Mouse (Mus musculus) macrophage (primary cell): ENCODE data around the gene Cavin3. TPM values are rescaled to one million over a fixed set of nuclear protein-coding genes. Genes with fewer than 3 reads are reported as not detected.
"Not testable (repeated sequence)": the region's sequence is repeated elsewhere in the genome, so short reads cannot be mapped to it uniquely, and the experiment has no call there.

ENCODE experiments used
- H3K27ac ChIP-seq: fragments of 350-480 bp; formaldehyde crosslinking; 2 replicates; pipeline ENCODE4 v1.9.0; 2021
- H3K36me3 ChIP-seq: fragments of 350-480 bp; formaldehyde crosslinking; 2 replicates; pipeline ENCODE4 v1.9.0; 2021; ENCODE audit errors: inconsistent target
- H3K4me3 ChIP-seq: fragments of 350-480 bp; formaldehyde crosslinking; 2 replicates; pipeline ENCODE4 v1.9.0; 2021; ENCODE audit errors: inconsistent target
- H3K79me2 ChIP-seq: fragments of 350-480 bp; formaldehyde crosslinking; 2 replicates; pipeline ENCODE4 v1.9.0; 2021; ENCODE audit errors: inconsistent target
- WGBS: methylation state at CpG from one replicate; pipeline ENCODE4 v1.1.7; 2026; ENCODE audit warnings: inconsistent platforms; ENCODE audit not compliant: missing documents; 5-methylcytosine and 5-hydroxymethylcytosine counted together
- polyA plus RNA-seq: library from polyadenylated mRNA; stranded (reverse); fragments of 250-400 nt; gene quantifications from 3 replicates; pipeline ENCODE4 v1.2.4, GENCODE M21; 2018; ENCODE audit warnings: inconsistent platforms

Cavin3 gene
- polyA plus RNA-seq, 1 experiment from 2014 or later: not detected

GRCm38 (mm10) chr7:105474771-105475315 lies 7.3 kb downstream of the Cavin3 start:
- WGBS: 94% methylated on average over 4 of the region's 4 CpGs
- Histone ChIP-seq H3K36me3 (no peaks in the 10 kb centered on the region), H3K27ac (no peak overlapping the region), H3K79me2 (no peaks in the 10 kb centered on the region), H3K4me3 (no peak overlapping the region)

- no peaks in the 10 kb centered on the region for H3K79me2 ChIP-seq
- WGBS: 94% methylated on average over 1 of the region's 1 CpGs
- H3K36me3 ChIP-seq: no peaks in the 10 kb centered on the region
- no peak overlapping the region for H3K27ac ChIP-seq
- no peak overlapping the region for H3K4me3 ChIP-seq
Measured at GRCm38 (mm10) chr7:105472607-105473006, 9.5 kb downstream of the Cavin3 start.

GRCm38 (mm10) chr7:105465505-105465904 lies 16.6 kb downstream of the Cavin3 start:
- H3K79me2 ChIP-seq, H3K4me3 ChIP-seq, H3K27ac ChIP-seq, H3K36me3 ChIP-seq: not testable (repeated sequence)
- WGBS: 83% methylated on average over 5 of the region's 5 CpGs

GRCm38 (mm10) chr7:105458546-105458945 lies 23.6 kb downstream of the Cavin3 start:
- no peaks in the 10 kb centered on the region for H3K36me3 ChIP-seq

GRCm38 (mm10) chr7:105453345-105453744 lies 28.8 kb downstream of the Cavin3 start:
- H3K27ac ChIP-seq, H3K79me2 ChIP-seq, H3K4me3 ChIP-seq, H3K36me3 ChIP-seq: not testable (repeated sequence)
- WGBS: 96% methylated on average over 3 of the region's 4 CpGs

More at GRCm38 (mm10) chr7:105458546-105458945, 23.6 kb downstream of the Cavin3 start:
- no peak overlapping the region for H3K4me3 ChIP-seq
- no peak overlapping the region for H3K27ac ChIP-seq
- no peaks in the 10 kb centered on the region for H3K79me2 ChIP-seq

GRCm38 (mm10) chr7:105445076-105445475 lies 37.0 kb downstream of the Cavin3 start:
- 82% methylated on average over 3 of the region's 3 CpGs for WGBS
- H3K79me2 ChIP-seq: no peaks in the 10 kb centered on the region

GRCm38 (mm10) chr7:105441426-105441825 lies 40.7 kb downstream of the Cavin3 start:
- no peak overlapping the region for H3K4me3 ChIP-seq
- WGBS: 73% methylated on average over 4 of the region's 4 CpGs
- no peaks in the 10 kb centered on the region for H3K36me3 ChIP-seq
- no peak overlapping the region for H3K27ac ChIP-seq
- H3K79me2 ChIP-seq: no peaks in the 10 kb centered on the region

More at GRCm38 (mm10) chr7:105445076-105445475, 37.0 kb downstream of the Cavin3 start:
- no peaks in the 10 kb centered on the region for H3K36me3 ChIP-seq
- no peak overlapping the region for H3K4me3 ChIP-seq
- H3K27ac ChIP-seq: no peak overlapping the region

- H3K4me3 ChIP-seq: no peak overlapping the region
- no peaks in the 10 kb centered on the region for H3K79me2 ChIP-seq
- H3K27ac ChIP-seq: no peak overlapping the region
- WGBS: 95% methylated on average over 7 of the region's 7 CpGs
- H3K36me3 ChIP-seq: no peaks in the 10 kb centered on the region
Measured at GRCm38 (mm10) chr7:105437979-105438772, 43.9 kb downstream of the Cavin3 start.

GRCm38 (mm10) chr7:105434798-105435197 lies 47.3 kb downstream of the Cavin3 start:
- Histone ChIP-seq H3K79me2 (no peaks in the 10 kb centered on the region), H3K36me3 (no peaks in the 10 kb centered on the region), H3K27ac (no peak overlapping the region), H3K4me3 (no peak overlapping the region)
- 95% methylated on average over 22 of the region's 22 CpGs for WGBS

- Histone ChIP-seq H3K4me3 (no peak overlapping the region), H3K27ac (no peak overlapping the region)
- WGBS: 83% methylated on average over 17 of the region's 17 CpGs
Measured at GRCm38 (mm10) chr7:105433859-105434258, 48.2 kb downstream of the Cavin3 start.

GRCm38 (mm10) chr7:105432058-105432457 lies 50.0 kb downstream of the Cavin3 start:
- Histone ChIP-seq H3K4me3 (no peak overlapping the region), H3K27ac (no peak overlapping the region), H3K36me3 (no peaks in the 10 kb centered on the region), H3K79me2 (no peaks in the 10 kb centered on the region)
- 80% methylated on average over 1 of the region's 1 CpGs for WGBS

More at GRCm38 (mm10) chr7:105433859-105434258, 48.2 kb downstream of the Cavin3 start:
- Histone ChIP-seq H3K79me2 (no peaks in the 10 kb centered on the region), H3K36me3 (no peaks in the 10 kb centered on the region)

Other genes starting within 250 kb of the Cavin3 start
- not detected in 3 replicates for gene Olfr688, start 194.2 kb downstream of the Cavin3 start, polyA plus RNA-seq
- not detected in 3 replicates for gene Olfr689, start 171.1 kb downstream of the Cavin3 start, polyA plus RNA-seq
- not detected in 3 replicates for gene Olfr690, start 148.2 kb downstream of the Cavin3 start, polyA plus RNA-seq
- not detected in 3 replicates for gene Olfr691, start 140.0 kb downstream of the Cavin3 start, polyA plus RNA-seq
- not detected in 3 replicates for gene Olfr692, start 114.1 kb downstream of the Cavin3 start, polyA plus RNA-seq
- gene Gm5901, start 107.3 kb downstream of the Cavin3 start, polyA plus RNA-seq: not detected in 3 replicates
- 6.6 to 12.5 TPM (median 9.3 TPM) in 3 replicates for gene Fam160a2, start 82.2 kb downstream of the Cavin3 start, polyA plus RNA-seq
- gene Cnga4, start 77.7 kb downstream of the Cavin3 start, polyA plus RNA-seq: not detected in 3 replicates
- not detected in 3 replicates for gene Cckbr, start 56.6 kb downstream of the Cavin3 start, polyA plus RNA-seq
- gene Smpd1, start 72.1 kb upstream of the Cavin3 start, polyA plus RNA-seq: 23.5 to 31.0 TPM (median 25.9 TPM) in 3 replicates
- 0.04 to 0.58 TPM in 2 of 3 replicates, not detected in the other for gene Apbb1, start 99.4 kb upstream of the Cavin3 start, polyA plus RNA-seq
- gene Hpx, start 117.8 kb upstream of the Cavin3 start, polyA plus RNA-seq: 0.24 TPM in 1 of 3 replicates, not detected in the others
- gene Trim3, start 151.3 kb upstream of the Cavin3 start, polyA plus RNA-seq: 15.2 to 30.8 TPM (median 17.8 TPM) in 3 replicates
- 36.5 to 124 TPM (median 98.7 TPM) in 3 replicates for gene Timm10b, start 157.8 kb upstream of the Cavin3 start, polyA plus RNA-seq
- gene Arfip2, start 158.1 kb upstream of the Cavin3 start, polyA plus RNA-seq: 23.1 to 24.5 TPM (median 23.7 TPM) in 3 replicates
- gene Gm45799, start 158.3 kb upstream of the Cavin3 start, polyA plus RNA-seq: 1.7 to 8.3 TPM (median 4.9 TPM) in 3 replicates
- gene Dnhd1, start 168.5 kb upstream of the Cavin3 start, polyA plus RNA-seq: 0.68 to 2.0 TPM (median 0.80 TPM) in 3 replicates